Mouse (Mus musculus) cerebellum, adult 8-10 months (tissue): Measurements from ENCODE around the gene Zfhx3.

Experiments used
- DNase-seq: peaks from one replicate; pipeline ENCODE4 v3.0.0; 2022

Zfhx3 gene

DNA sequence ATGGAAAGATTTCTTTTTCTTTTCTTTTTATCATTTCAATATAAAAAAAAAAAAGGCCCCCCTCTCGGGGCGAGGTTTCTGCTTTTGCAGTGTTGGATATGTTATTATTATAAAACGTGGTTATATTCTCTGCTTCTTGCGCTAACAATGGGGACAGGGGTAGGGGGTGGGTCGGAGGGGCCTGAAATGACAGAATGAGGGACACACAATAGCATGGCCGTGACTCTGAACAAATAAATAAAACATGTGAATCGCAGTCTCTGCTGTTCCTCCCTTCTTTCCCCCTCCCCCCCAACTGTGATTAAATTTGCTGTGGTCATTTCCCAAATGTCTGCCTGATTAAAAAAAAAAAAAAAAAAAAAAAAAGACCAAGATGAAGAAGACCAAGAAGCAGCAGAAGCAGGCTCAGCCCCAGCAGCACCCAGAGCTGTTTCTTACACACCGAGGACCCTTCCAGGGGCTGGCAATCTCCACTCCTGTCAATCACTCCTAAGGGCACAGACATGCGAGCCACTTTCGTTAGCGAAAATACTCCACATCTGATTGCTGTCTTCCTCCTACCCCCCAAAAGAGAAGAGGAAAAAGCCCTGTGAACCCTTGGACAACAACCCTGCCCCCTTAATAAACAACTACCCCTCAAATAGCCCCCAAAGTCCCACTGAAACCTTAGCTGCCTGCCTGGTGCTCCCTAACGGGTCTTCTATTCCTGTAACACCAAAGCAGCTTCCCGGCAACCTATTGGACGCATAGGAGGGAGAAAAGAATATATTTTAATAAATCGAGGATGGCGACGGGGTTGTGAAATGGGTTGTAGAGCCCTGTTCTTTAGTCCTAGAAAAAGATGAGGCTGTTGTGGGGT lies 302.4 kb downstream of the Zfhx3 start:
- no peak for DNase-seq

DNA sequence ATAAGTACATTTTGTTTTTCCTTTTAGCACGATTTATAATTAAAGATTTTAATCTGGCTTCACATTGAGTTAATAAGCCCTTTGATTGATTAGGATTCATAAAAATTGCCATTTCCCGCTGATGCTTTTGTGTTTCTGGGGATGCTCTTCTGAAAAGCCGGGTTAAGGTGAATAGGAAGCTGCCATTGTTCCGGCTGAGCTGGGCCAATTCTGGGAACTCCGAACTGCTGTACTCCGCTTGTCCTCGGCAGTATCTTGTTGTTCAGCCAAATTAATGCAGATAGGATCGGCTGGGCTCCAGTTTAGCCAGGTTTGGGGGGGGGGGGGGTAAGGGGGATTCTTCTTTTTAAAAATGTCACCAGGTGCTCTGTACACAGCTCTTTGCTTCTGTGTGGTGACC lies 303.1 kb downstream of the Zfhx3 start:
- DNase-seq: no peak

DNA sequence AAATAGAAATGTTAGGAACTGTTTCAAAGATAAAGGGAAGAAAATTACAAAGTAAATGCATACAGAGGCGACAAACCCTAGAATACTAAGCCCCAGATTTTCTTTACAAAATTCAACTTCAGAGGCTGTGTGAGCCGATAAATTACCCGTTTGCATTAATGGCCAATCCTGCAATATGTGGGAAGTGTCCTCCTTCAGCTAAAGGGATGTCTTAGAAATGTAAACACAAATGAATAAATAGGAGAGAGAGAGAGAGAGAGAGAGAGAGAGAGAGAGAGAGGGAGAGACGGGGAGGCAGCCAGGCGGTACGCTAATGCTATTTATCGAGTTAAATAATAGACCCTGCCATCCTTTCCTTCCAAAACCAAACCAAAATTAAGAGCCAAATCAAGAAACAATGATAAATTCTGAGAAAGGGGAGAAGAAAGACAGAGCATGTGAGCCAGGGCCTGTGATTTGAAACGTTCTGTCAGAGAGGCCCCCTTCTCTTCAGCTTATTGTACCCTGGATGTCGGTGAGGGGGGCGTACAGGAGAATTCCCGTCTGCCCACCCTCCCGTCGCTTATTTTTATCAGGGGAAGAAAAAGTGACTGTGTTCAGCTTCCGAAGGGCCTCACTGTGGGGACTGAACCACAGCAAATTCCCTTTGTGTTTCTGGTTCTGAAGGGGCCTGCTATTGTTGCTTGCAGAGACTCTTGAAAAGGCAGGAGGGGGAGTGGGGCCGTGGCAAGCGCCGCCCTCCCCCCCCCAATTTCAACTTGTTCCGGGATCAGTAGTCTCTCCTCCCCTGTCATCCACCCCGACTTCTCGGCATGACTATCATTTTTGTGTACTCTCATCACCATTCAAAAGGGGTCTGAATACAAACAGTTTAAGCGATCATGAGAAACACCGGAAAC lies 303.8 kb downstream of the Zfhx3 start:
- no peak for DNase-seq

DNA sequence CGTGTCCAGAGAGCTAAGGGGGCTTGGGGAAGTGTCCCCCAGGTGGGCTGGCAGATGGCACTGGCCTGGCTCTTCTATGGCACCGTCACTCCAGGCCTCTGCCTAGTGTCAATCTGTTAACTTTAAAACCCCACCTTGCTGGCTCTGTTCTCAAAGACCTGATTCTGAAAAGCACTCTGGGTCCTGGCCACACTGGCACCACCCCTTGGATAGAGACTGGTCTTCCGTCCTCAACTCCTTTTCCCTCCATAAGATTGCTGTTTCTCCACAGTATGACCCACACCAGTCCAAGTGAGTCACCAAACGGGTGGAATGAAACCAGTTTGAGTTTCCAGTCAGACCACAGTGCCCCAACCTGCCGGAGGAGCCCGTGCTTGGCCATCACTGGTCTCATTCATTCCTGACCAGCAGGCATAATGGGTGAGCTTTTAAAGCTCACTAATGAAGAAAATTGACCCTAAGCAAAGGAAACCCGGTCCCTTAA lies 304.5 kb downstream of the Zfhx3 start:
- DNase-seq: no peak

DNA sequence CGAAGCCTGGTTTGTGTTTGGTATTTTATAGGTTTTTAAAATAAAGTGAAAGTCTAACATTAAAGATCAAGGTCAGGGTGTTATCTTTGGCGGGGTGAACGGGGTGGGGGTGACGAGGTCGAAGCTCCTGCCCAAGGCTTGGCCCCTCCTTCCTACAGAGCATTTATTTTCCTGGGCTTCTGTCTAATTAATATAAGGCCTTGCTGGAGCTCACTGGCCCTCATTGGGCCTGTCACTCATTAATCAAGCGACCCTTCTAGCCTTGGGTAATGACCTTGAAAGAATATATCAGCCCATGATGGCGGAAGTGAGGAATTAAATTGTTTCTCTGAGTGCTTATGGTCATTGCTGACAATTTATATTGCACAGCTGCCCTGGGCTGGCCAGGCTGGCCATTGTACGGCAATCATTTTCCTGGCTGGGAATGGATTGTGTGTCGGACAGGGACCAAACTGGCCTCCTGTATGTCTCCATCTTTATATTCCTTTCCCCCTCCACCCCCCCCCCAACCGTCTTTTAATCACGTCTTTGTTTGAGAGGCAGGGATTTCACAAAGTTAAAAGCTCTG lies 322.2 kb downstream of the Zfhx3 start:
- no peak for DNase-seq

DNA sequence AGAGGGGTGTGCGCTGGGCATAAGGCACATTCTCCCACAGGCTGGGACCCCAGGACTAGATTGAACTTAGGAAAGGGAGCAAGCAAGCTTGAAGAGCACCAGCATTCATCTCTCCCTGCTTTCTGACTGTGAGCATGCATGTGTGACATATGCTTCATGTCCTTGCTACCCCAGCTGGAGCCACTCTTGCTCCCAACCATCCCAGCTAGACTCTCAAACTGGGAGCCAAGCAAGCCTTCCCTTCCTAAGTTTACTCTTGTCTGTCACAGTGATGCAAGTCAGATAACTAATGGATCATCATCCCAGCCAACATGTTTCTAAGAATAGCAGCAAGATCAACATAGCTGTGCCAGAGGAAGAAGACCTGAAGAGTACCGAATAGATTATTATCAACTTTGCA lies 335.5 kb downstream of the Zfhx3 start:
- DNase-seq: no peak

DNA sequence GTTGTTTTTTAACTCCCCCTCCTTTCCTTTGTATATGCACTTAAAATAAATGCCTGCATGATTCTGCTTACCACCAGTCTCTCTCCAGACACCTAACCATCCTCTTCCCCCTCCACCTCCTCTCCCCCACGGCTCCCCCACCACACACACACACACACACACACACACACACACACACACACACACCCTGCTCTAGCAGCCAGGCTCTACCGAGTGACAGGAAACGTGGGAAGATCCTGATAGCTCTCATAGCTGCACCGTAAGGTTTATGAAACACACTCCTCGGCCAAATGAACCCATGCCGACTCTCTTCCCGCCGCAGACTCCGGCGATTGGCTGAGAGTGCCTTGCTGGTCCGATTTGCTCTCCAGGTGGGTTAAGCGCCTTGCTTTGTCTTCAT lies 339.5 kb downstream of the Zfhx3 start:
- no peak for DNase-seq

DNA sequence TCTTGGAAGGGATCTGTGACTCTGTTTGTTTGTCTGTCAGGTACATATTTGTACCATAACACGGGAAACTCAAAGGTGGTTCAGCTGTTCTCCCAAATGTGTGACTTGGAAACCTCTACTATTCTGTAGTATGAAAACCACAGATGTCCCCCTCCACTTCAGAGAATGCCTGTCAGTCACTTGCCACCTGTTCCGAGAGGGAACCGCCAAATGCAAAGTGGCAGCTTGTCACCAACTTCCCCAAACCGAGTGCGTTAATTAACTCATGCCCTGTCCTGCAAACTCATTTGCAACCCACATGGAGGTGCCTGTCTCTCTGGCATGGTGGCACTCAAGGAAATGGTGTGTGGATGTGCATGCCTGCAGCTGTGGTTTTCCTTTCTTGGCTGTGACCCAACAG lies 343.7 kb downstream of the Zfhx3 start:
- DNase-seq: no peak

DNA sequence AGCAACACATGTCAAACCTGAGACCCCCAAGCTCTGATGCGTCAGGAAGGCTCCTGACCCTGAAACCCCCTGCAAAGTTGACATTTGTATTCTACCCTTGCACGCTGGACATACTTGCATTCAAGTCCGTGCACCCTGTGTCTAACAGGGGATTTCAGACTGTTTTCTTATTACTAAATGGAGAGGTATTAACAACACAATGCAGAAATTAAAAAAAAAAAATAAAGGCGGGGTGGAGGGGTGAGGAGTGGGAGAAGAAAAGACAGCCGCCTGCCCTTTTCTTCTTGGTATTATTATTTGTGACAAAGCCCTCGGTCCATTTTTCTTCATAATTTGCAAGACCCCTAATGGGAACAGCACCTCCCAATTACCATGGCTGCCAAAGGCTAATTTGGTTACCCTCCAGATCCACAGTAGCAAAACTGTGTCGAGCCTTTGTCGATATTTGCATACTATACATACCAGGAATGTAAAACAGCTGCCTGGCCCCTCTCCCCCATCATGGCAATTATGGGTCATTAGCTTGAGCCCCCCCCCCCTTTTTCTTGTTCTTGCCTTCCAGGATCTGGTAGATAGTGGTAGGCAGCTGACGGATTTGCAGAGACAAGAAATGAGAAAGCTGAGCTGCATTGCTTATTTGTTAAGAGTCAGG lies 358.6 kb downstream of the Zfhx3 start:
- DNase-seq: no peak

DNA sequence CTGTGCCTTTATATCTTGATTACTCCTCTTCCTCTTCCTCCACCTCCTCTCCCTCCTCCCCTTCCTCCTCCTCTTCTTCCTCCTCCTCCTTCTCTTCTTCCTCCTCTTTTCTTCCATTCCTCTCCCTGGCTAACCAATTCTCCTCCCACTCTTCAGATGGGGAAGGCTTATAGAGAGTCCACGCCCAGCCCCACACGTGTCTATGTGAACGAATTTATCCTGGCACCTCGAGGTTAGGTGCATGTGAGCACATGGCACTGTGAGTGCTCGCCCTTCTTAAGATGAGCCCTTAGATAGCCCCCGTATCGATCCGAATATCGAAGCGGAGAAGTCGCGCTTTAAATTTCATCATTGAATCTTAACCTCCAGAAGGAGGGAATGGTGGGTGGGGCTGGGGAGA lies 359.2 kb downstream of the Zfhx3 start:
- DNase-seq: no peak

DNA sequence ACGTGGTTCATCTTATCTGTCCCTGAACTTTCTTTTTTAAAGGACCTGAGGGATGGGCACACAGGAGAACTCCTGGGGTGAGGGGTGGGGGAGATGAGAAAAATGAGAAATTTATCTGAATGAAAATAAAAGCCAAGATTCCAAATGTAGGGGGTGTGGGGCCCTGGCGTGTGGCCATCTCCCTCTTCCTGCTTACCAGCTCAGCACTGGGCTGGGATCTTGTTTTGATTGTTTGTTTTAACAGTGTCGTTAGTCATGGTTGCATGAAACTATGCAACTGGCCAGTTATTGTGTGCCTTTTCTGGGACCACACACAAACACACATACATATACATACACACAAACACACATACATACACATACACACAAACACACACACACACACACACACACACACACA lies 362.9 kb downstream of the Zfhx3 start:
- DNase-seq: no peak

DNA sequence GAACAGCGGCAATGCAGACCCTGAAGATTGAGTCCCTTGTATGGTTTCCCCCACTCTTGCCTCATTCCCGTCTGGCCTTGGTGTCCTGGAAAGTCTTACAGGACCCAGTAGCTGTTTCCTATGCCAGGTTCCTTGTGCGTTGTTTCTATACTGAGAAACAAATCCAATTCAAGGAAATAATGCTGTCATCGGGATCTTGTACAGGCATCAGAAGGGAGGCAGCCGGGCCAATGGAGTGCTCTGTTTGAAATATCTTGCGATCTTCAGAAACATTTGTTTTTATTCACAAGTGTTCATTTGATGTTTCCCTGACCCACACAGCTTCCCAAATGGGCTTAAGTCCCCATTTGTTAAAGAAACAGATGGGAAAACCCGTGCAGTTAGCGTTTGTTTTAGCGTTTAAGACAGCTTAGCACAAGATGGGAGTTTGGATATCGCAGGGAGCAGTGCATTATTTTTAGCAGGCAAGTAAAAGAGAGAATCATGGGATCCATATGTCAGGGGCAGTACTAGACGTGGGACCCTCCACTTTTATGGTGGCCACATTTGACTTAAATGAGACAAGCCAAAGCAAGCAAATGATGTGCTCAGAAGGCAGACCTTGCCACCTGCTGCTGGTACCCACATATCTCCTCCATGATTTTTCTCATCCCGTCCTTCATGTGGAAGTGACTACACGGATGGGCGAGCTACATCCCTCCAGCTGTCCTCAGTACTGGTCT lies 367.2 kb downstream of the Zfhx3 start:
- DNase-seq: no peak

DNA sequence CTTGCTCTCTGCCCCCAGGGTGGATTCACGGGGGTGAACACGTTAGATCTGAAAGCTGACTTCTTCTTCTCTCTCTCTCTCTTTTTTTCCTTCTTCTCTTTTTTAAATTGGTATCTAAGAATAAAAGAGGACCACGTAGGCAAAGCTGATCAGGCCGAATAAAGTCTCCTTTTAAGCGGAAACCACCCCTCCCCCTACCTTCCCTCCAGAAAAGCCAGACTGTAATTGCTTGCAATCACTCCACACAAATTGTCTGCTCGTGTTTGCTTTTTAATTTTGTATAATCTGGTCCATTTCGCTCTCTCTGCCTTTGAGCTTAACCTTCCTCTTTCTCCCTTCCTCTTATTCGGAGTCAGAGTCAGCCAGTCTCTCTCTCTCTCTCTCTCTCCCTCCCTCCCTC lies 372.6 kb downstream of the Zfhx3 start:
- DNase-seq: no peak

DNA sequence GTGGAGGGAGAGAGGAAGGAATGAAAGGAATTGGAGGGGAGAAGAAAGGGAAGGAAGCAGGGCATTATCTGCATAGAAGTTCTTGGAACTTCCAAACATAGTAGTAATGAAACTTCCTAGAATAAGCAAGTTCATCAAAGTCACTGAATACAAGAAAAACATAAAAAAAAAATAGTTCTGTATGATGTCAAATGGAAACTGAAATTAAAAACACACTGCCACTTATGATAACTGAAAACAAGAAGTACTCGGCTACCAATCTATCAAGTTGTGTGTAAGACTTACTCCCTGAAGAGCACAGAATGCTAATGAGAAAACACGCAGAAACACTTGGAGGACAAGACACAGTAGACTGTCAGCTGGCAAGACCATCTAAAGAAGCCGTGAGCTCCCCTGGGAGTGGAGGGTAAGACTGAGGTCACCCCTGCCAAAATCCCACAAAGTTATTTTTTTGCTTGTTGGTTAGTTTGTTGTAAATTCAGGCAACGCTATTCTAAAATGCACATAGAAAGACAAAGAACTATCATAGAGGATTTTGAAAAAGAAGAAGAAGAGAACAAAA lies 375.2 kb downstream of the Zfhx3 start:
- DNase-seq: no peak

DNA sequence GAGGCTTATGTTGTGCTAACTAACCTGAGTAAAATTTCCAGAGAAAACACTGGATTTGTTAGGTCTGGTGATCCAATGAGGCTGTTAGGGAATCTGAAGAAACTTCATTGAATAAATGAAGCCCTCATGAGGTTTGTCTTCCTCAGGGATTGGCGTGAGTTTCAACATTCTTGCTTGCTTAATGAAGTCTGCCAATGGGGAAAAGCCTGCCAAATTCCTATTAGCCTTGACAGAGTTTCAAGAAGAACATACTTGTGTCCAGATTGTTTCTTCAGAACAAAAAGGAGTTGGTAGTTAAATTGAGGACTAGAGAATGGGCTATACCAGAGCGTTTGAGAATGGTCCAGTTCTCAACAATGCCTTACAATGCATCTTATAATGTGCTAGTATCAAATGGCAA lies 385.3 kb downstream of the Zfhx3 start:
- DNase-seq: no peak

DNA sequence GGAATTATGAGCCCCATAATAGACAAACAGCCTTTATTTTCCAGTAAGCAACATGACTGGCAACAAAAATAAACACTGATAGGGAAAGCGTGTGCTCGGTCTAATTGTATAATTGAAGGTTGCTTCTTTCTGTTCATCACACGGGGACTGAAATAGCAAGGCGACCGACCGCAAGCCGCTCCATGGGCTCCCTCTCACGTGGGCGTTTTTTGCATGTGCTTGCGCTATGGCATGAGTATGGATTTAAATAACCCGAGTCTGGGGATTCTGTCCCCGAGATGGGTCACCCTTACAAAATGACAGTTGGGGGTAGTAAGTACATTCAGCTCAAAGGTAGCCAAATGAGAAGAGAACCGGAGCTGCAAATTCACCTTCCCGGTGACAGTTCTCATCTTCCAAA lies 405.9 kb downstream of the Zfhx3 start:
- DNase-seq: no peak

DNA sequence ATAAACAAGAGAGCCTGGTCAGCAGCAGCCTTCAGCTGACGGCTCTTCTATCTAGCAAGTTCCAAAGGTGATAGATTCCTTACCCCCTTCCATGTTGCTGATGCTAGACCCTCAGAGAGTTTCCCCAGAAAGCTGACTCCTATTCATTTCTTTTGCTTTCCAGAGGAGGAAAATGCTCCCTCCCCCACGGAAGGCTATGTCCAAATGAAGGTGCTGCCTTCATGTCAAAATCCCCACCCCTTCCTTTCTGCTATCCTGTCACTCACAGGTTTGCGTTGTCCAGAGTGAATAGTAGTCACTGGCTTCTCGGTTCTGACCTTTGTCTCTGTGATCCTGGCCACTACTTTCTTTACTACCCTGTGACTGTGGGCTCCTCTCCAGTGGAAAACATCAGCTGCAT lies 406.3 kb downstream of the Zfhx3 start:
- no peak for DNase-seq

DNA sequence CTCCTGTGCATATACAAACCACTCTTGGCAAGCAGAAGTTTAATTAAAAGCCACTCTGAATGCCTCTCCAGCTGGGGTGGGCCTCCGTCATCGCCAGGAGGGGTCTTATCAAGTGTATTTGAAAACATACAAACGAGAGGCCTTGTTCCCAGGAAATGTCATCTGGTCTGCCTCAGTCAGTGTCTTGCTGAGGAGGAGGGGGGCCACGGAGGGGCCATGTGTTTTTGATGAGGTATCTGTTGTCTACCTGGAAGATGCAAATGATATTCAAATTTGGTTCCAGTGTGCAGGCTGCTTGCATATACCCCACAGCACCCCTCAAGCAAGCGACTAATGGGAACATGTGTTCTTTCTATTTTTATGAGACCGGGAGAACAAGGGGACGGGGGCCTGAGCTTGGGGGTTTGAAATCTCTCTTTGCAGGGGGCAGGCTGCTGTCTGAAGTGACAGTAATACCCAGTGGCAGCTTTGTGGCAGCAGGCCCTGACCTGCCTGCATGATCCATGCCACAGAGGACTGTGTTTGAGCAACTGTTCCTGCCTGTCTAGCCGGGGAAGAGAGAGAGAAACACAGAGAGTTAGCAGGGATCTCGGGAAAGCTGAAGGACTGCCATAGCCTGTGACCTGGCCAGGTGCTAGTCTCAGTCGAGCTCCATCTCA lies 412.8 kb downstream of the Zfhx3 start:
- no peak for DNase-seq

DNA sequence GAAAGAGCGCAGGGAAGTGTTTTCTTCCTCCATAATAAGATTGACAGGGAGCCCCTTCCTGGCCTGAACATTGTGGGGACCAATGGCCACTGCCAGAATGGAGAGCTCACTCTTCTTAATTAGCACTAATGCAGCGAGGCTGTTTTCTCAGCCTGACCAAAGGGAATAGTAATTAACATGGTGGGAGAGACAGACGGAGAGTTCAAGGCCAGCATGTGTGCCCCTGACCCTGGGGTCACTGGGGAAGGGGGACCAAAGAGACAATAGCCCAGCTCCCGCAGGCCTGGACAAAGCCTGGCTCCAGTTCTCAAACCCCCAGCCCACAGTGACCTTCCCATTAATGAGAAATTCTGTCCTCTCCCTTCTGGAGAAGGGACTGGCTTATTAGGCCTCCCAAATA lies 419.0 kb downstream of the Zfhx3 start:
- no peak for DNase-seq

DNA sequence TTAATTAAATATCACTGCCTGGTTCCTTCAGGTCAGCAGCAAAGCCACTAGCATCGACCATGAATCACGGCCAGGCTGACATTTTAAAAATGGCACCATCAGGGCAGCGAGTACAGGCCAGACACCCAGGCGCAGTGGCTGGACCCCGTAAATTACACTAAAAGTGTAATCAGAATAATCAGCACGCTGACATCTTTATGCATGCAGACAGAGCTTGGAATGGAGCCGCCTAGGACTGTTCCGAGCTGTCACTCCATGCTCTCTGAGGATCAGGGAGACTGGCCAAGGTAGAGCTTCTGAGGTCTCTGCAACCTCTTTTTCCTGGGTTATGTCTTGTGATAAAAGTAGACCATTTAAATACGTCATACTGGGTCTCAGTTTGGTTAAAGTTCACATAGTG lies 420.0 kb downstream of the Zfhx3 start:
- DNase-seq: no peak

DNA sequence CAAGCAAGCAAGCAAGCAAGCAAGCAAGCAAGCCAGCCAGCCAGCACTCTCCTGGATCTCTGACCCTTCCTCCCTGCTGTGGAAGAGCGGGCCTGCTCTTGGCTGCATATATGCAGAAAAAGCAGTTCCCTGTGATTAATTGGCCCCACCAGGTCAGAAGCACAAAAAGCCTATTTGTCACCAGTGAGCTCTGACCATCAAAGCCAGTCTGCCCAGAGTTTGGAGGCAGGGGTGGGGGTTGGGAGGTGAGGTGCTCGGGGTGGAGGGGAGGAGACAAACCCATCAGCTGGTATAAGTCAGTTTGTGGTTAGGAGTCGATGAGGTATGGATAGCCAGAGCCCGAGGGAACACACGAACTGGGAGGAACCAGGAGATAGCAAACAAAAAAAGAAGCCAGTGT lies 421.0 kb downstream of the Zfhx3 start:
- DNase-seq: no peak

DNA sequence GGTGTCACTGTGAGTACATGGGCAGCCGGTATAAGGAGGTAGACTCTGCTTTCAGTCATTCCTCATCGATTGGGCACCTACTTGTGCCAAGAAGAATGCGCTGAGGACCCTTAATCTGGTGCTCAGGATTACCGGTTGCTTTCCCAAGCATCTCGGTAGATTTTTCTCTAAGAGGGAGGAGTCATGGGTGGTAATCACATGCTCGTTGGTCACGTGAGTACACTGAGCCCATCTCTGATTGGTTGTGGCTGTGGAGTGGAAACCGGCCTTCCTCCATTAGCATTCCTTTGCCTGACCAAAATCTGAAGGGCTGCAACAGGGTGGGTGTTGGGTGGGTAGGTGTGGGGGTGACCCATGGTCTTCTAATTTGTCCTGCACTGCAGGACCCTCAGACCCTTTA lies 421.4 kb downstream of the Zfhx3 start:
- no peak for DNase-seq
